Mouse (Mus musculus): ENCODE measurements around the gene 2610021A01Rik. TPM values are rescaled to one million over a fixed set of nuclear protein-coding genes. Genes with fewer than 3 reads are reported as not detected.
"Not testable (repeated sequence)": the region's sequence is repeated elsewhere in the genome, so short reads cannot be mapped to it uniquely, and the experiment has no call there.

2610021A01Rik gene
- total and polyA plus RNA-seq, 3 experiments: 3.4 to 9.2 (median 8.5) TPM

GRCm38 (mm10) chr7:41633221-41633984 lies 34.4 kb downstream of the 2610021A01Rik start:
- under 1% methylated on average over 26 of the region's 26 CpGs for WGBS
- DNase-seq: peak; percentile 88 to 92
- no peaks in the 10 kb centered on the region for H3K27me3 ChIP-seq (ENCODE audit: control insufficient read depth, insufficient read depth, low read length)
- no peaks in the 10 kb centered on the region for H3K4me1 ChIP-seq (ENCODE audit: control insufficient read depth, insufficient read depth, low read length)
- peak overlapping the region; percentile 85 for H3K4me3 ChIP-seq
- peak overlapping the region; percentile 89 for H3K27ac ChIP-seq
- intact Hi-C loops (cut with DNase I): loop anchor here (2.0 to 10.0 kb wide), 4 partner anchors 36 to 1671 kb away; partner anchors contain the start of genes 2610021A01Rik, AI987944, AW146154 and Gm20449
- peak overlapping the region; percentile 84 for H3K9ac ChIP-seq (ENCODE audit: low read depth, low read length)
- no peak for TF ChIP-seq CTCF (IDR thresholded peaks at IDR 0.05)
- no peak for TF ChIP-seq EP300 (IDR thresholded peaks at IDR 0.05; ENCODE audit: insufficient read depth, low read depth, low read length)
- peak; percentile 75 for TF ChIP-seq POLR2A (IDR thresholded peaks at IDR 0.05; ENCODE audit: insufficient read depth, low read depth, low read length)
- H3K79me2 ChIP-seq (replicated peaks; ENCODE audit: control insufficient read depth, insufficient read depth, low read length): no peaks in the 10 kb centered on the region
- peaks cover 4% of the 10 kb centered on the region for H3K36me3 ChIP-seq (ENCODE audit: control insufficient read depth, insufficient read depth, low read length)

GRCm38 (mm10) chr7:41674326-41674725 lies 75.3 kb downstream of the 2610021A01Rik start:
- H3K9ac ChIP-seq (ENCODE audit: low read depth, low read length); intact Hi-C loops (cut with DNase I); H3K27me3 ChIP-seq (ENCODE audit: control insufficient read depth, insufficient read depth, low read length); H3K4me1 ChIP-seq (ENCODE audit: control insufficient read depth, insufficient read depth, low read length); H3K36me3 ChIP-seq (ENCODE audit: control insufficient read depth, insufficient read depth, low read length); DNase-seq; H3K79me2 ChIP-seq (replicated peaks; ENCODE audit: control insufficient read depth, insufficient read depth, low read length); H3K27ac ChIP-seq; H3K4me3 ChIP-seq: not testable (repeated sequence)
- 35% methylated on average over 1 of the region's 1 CpGs for WGBS

Other genes starting within 250 kb of the 2610021A01Rik start
- 10 to 100 TPM; 10.1 to 10.6 TPM for gene AI987944, start 205.9 kb upstream of the 2610021A01Rik start, total RNA-seq (2021)
- 3.5 and 6.5 TPM in 2 replicates for gene AI987944, start 205.9 kb upstream of the 2610021A01Rik start, polyA plus RNA-seq (2012; rRNA removed)
- gene Vmn2r57, start 150.5 kb upstream of the 2610021A01Rik start, total RNA-seq (2021): under 1 TPM; 0.16 to 0.20 TPM
- gene Vmn2r57, start 150.5 kb upstream of the 2610021A01Rik start, polyA plus RNA-seq (2012; rRNA removed): 0.23 and 0.25 TPM in 2 replicates
- gene Gm20449, start 99.8 kb upstream of the 2610021A01Rik start, total RNA-seq (2021): under 1 TPM; 0.08 to 0.09 TPM
- gene Gm20449, start 99.8 kb upstream of the 2610021A01Rik start, polyA plus RNA-seq (2012; rRNA removed): 0.04 and 0.20 TPM in 2 replicates
- 1 to 10 TPM; 3.3 to 5.2 TPM for gene AW146154, start 99.3 kb upstream of the 2610021A01Rik start, total RNA-seq (2021)
- gene AW146154, start 99.3 kb upstream of the 2610021A01Rik start, polyA plus RNA-seq (2012; rRNA removed): 2.2 and 4.9 TPM in 2 replicates
- gene Gm6871, start 25.6 kb upstream of the 2610021A01Rik start, total RNA-seq (2021): under 1 TPM in 1 of 2 experiments, not detected in 1; 0.16 TPM
- not detected in 2 replicates for gene Gm6871, start 25.6 kb upstream of the 2610021A01Rik start, polyA plus RNA-seq (2012; rRNA removed)
- gene Zfp788, start 34.0 kb downstream of the 2610021A01Rik start, total RNA-seq (2021): 10 to 100 TPM in 1 of 2 experiments, 1 to 10 TPM in 1; 8.5 to 10.4 TPM
- 0.90 and 2.3 TPM in 2 replicates for gene Zfp788, start 34.0 kb downstream of the 2610021A01Rik start, polyA plus RNA-seq (2012; rRNA removed)

Data from heart, adult 2 months (tissue).